Mouse (Mus musculus) ES-Bruce4 (cell line): Measurements from ENCODE around the gene Iqsec3. TPM values are rescaled to one million over a fixed set of nuclear protein-coding genes. Genes with fewer than 3 reads are reported as not detected.
A peak's percentile ranks its signal among the peaks of the same experiment; 100 is the strongest.
"Not testable (repeated sequence)": the region's sequence is repeated elsewhere in the genome, so short reads cannot be mapped to it uniquely, and the experiment has no call there.

Source experiments
- H3K27ac ChIP-seq: 2 replicates; pipeline ENCODE4 v1.5.1; 2012; ENCODE audit warnings: low read length, inconsistent platforms; ENCODE audit not compliant: insufficient read depth
- H3K27me3 ChIP-seq: 2 replicates; pipeline ENCODE4 v1.6.1; 2012; ENCODE audit warnings: mild to moderate bottlenecking, low read length, inconsistent platforms; ENCODE audit not compliant: control insufficient read depth, poor library complexity, insufficient read depth, severe bottlenecking
- H3K36me3 ChIP-seq: 2 replicates; pipeline ENCODE4 v1.6.1; 2012; ENCODE audit warnings: inconsistent platforms, mild to moderate bottlenecking, low read length, moderate library complexity; ENCODE audit not compliant: control insufficient read depth, poor library complexity, insufficient read depth, severe bottlenecking
- H3K4me1 ChIP-seq: one replicate; pipeline ENCODE4 v1.8.1; 2011; ENCODE audit warnings: low read length; ENCODE audit not compliant: control insufficient read depth, insufficient read depth
- H3K4me3 ChIP-seq: 2 replicates; pipeline ENCODE4 v1.5.1; 2011; ENCODE audit warnings: low read depth, mild to moderate bottlenecking, low read length
- H3K9ac ChIP-seq: 2 replicates; pipeline ENCODE4 v1.6.1; 2012; ENCODE audit warnings: low read depth, mild to moderate bottlenecking, inconsistent platforms; ENCODE audit not compliant: poor library complexity, severe bottlenecking
- H3K9me3 ChIP-seq: replicated peaks from 2 replicates; pipeline ENCODE4 v1.6.1; 2012; ENCODE audit warnings: mild to moderate bottlenecking, low read length, inconsistent platforms; ENCODE audit not compliant: control insufficient read depth, poor library complexity, insufficient read depth, severe bottlenecking
- CTCF ChIP-seq: IDR thresholded peaks from one replicate; pipeline ENCODE4 v1.8.1; 2011; ENCODE audit warnings: low read depth, low read length
- EP300 ChIP-seq: IDR thresholded peaks from 2 replicates; pipeline ENCODE4 v1.6.1; 2011; ENCODE audit warnings: low read depth, low read length; ENCODE audit not compliant: insufficient read depth
- POLR2A ChIP-seq: IDR thresholded peaks from one replicate; pipeline ENCODE4 v1.8.1; 2011; ENCODE audit warnings: low read length; ENCODE audit not compliant: insufficient read depth
- polyA plus RNA-seq: library from polyadenylated mRNA; stranded (reverse); fragments of >200 nt; gene quantifications from 2 replicates; pipeline ENCODE4 v1.2.4, GENCODE M21; 2011; ENCODE audit warnings: low read depth; ENCODE audit not compliant: missing spikeins, insufficient read depth, insufficient read length

Gene Iqsec3
- polyA plus RNA-seq, 1 experiment: not detected

DNA sequence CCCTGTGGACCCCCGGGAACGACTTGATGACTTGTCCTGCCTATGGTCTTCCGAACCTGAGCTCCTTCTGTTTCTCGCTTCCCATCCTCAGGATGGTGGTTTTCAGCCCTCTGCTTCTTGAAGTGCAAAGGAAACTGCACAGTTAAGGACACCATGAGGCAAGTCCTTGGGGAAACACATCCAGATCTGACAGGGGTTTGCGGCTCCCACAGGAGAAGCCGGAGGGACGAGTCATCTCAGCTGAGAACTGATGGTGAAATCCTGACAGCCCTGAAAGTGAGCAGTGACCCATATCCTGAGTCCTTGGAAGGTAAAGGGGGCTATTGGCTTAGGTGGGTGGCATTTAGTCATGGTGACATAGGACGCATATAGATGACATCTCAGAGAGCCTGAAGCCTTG is 92.9 kb downstream of the Iqsec3 start:
- Histone ChIP-seq H3K36me3 (no peaks in the 10 kb centered on the region), H3K4me1 (no peaks in the 10 kb centered on the region), H3K4me3 (no peak overlapping the region), H3K27me3 (no peaks in the 10 kb centered on the region), H3K9me3 (no peaks in the 10 kb centered on the region), H3K27ac (no peak overlapping the region), H3K9ac (no peak overlapping the region)
- TF ChIP-seq POLR2A (no peak), CTCF (no peak), EP300 (no peak)

DNA sequence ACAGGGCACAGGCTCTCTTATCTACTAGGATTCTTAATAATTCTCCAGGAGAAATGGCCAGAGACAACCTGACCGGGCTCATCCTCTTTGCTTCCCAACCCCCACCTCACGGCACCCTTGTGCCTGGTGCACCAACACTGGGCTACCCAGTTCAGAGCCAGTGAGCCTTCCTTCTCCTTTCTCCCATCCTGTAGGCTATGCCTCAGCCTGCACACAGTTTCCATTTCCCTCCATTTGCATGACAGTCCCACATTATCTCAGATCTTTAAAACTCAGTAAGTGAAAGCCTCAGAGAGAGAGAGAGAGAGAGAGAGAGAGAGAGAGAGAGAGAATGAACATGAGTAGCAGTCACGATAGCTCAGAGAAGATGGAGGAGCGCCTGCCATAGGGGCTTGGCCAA is 95.2 kb downstream of the Iqsec3 start:
- TF ChIP-seq EP300: no peak
- no peak for TF ChIP-seq POLR2A
- TF ChIP-seq CTCF: no peak

GRCm38 (mm10) chr6:121376159-121376558 is 97.3 kb downstream of the Iqsec3 start:
- Histone ChIP-seq H3K36me3 (no peaks in the 10 kb centered on the region), H3K9me3 (no peaks in the 10 kb centered on the region), H3K4me3 (no peak overlapping the region), H3K27me3 (no peaks in the 10 kb centered on the region), H3K9ac (no peak overlapping the region), H3K4me1 (no peaks in the 10 kb centered on the region), H3K27ac (no peak overlapping the region)
- no peak for TF ChIP-seq EP300
- no peak for TF ChIP-seq CTCF
- TF ChIP-seq POLR2A: no peak

More for the DNA sequence above, 95.2 kb downstream of the Iqsec3 start:
- H3K27ac ChIP-seq: no peak overlapping the region
- no peaks in the 10 kb centered on the region for H3K27me3 ChIP-seq
- H3K36me3 ChIP-seq: no peaks in the 10 kb centered on the region
- H3K4me1 ChIP-seq: no peaks in the 10 kb centered on the region
- H3K9me3 ChIP-seq: no peaks in the 10 kb centered on the region
- no peak overlapping the region for H3K9ac ChIP-seq
- no peak overlapping the region for H3K4me3 ChIP-seq

DNA sequence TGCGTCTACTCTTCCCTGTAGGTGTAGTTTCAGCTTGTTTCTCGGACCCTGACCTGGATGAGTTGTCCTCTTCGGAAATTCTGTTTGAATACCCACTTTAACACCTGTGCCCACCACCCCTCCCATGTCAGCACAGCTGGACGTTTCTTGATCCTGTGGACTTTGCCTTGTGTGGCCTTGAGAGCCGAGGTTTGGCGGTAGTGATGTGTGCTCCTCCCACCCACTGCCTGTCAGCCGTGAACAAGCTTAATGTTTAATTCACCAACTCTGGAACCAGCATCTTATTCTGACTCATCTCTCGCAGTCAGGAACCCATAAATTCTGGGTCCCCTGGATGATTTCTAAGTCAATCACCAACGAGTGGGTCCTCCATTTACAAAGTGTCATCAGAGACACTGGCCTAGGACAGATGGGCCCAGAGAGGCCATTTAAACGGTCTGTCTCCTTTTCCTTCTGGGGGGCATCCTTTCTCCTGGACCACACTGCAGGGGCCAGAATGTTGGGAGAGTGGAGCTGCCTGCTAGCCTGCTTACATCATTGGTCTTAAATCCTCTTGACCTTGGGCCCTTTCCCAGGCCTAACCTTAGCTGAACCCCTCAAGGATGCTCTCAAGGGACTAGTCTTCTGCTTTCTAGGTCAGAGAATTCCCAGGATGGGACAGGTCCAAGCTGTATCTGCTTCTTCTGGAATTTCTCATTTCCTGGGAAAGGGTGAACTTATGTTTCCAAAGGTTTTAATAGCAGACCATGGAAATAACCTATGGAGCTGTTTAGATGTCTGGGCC is 102.1 kb downstream of the Iqsec3 start:
- Histone ChIP-seq H3K27ac (no peak overlapping the region), H3K4me1 (no peaks in the 10 kb centered on the region), H3K4me3 (no peak overlapping the region), H3K27me3 (no peaks in the 10 kb centered on the region), H3K9me3 (no peaks in the 10 kb centered on the region), H3K9ac (no peak overlapping the region), H3K36me3 (no peaks in the 10 kb centered on the region)
- TF ChIP-seq CTCF (no peak), EP300 (no peak), POLR2A (no peak)

DNA sequence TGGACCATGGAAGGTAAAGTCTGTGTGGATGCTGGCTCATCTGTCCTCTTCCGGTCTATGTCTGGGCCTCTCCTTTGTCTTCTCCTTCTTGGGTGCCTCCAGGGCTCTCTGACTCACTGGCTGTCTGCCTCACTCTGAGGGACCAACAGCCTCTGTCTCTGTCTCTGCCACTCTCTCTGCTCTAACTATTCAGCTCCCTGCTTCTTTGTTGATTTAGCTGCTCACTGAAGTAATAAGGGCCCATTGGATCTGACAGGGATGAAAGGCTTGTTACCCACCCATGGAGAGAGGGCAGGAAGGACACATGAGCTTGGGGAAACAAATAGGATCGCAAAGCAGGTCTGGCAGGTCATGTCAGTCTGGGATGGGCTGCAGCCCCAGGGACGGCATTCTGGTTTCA is 106.4 kb downstream of the Iqsec3 start:
- Histone ChIP-seq H3K27me3 (no peaks in the 10 kb centered on the region), H3K4me1 (no peaks in the 10 kb centered on the region), H3K4me3 (no peak overlapping the region), H3K9me3 (no peaks in the 10 kb centered on the region), H3K36me3 (no peaks in the 10 kb centered on the region), H3K9ac (no peak overlapping the region), H3K27ac (no peak overlapping the region)
- TF ChIP-seq CTCF (no peak), POLR2A (no peak), EP300 (no peak)

DNA sequence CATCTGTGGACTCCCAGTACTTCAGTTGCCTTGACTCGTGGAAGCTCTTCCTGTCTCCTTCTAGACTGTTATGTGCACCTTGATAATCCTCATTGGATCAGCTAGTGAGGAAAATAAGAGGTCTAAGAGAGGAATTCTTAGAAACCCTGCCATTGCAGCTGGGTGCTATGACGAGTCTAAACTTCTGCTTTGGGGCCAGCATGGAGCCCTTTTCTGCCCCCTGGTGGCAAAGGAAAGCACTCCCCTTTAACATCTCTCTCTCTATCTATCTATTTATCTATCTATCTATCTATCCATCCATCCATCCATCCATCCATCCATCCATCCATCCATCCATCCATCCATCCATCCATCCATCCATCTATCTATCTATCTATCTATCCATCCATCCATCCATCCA is 106.9 kb downstream of the Iqsec3 start:
- not testable (repeated sequence) for H3K4me3 ChIP-seq, H3K36me3 ChIP-seq, H3K4me1 ChIP-seq, H3K9me3 ChIP-seq, H3K27ac ChIP-seq, H3K27me3 ChIP-seq, H3K9ac ChIP-seq
- TF ChIP-seq CTCF: peak; percentile 42
